Mouse (Mus musculus) limb, embryonic 15.5 days (tissue): ENCODE measurements around the gene Pcyox1. TPM values are rescaled to one million over a fixed set of nuclear protein-coding genes. Genes with fewer than 3 reads are reported as not detected.
A peak's percentile ranks its signal among the peaks of the same experiment; 100 is the strongest.
"Not testable (repeated sequence)": the region's sequence is repeated elsewhere in the genome, so short reads cannot be mapped to it uniquely, and the experiment has no call there.

Source experiments
- ATAC-seq: fragments of 200-750 bp; cut with Nextera tagmentation; 2 replicates; pipeline ENCODE4 v1.8.0; 2017; ENCODE audit warnings: low read depth, moderate TSS enrichment; ENCODE audit not compliant: insufficient number of reproducible peaks, low FRiP score, low TSS enrichment
- H3K27ac ChIP-seq: fragments of 300-500 bp; sonication (generic); 2 replicates; pipeline ENCODE4 v1.5.1; 2015; ENCODE audit warnings: moderate library complexity, mild to moderate bottlenecking, inconsistent platforms
- H3K27me3 ChIP-seq: fragments of 300-500 bp; sonication (generic); 2 replicates; pipeline ENCODE4 v1.6.1; 2015; ENCODE audit warnings: inconsistent platforms
- H3K36me3 ChIP-seq: fragments of 300-500 bp; sonication (generic); 2 replicates; pipeline ENCODE4 v1.6.1; 2015; ENCODE audit warnings: inconsistent platforms
- H3K4me1 ChIP-seq: fragments of 300-500 bp; sonication (generic); 2 replicates; pipeline ENCODE4 v1.6.1; 2015; ENCODE audit warnings: inconsistent platforms
- H3K4me2 ChIP-seq: fragments of 300-500 bp; sonication (generic); 2 replicates; pipeline ENCODE4 v1.6.1; 2015; ENCODE audit warnings: mild to moderate bottlenecking, inconsistent platforms
- H3K4me3 ChIP-seq: fragments of 300-500 bp; sonication (generic); 2 replicates; pipeline ENCODE4 v1.5.1; 2015; ENCODE audit warnings: mild to moderate bottlenecking, inconsistent platforms
- H3K9ac ChIP-seq: fragments of 300-500 bp; sonication (generic); 2 replicates; pipeline ENCODE4 v1.6.1; 2015; ENCODE audit warnings: inconsistent platforms
- H3K9me3 ChIP-seq: fragments of 300-500 bp; sonication (generic); 2 replicates; pipeline ENCODE4 v1.6.1; 2016; ENCODE audit warnings: inconsistent platforms
- WGBS: fragments of 180-500 bp; shearing (Covaris S2); methylation state at CpG from one replicate; pipeline ENCODE4 v1.1.7; 2015; 5-methylcytosine and 5-hydroxymethylcytosine counted together
- polyA plus RNA-seq: library from polyadenylated mRNA; unstranded; fragments of >200 nt; fragmentation: Nextera tagmentation; extraction: Ambion mirVana; gene quantifications from 2 replicates; pipeline ENCODE4 v1.2.1, GENCODE M21; 2015

The Pcyox1 gene
- polyA plus RNA-seq, 1 experiment from 2014 or later: 121 TPM

- Histone ChIP-seq H3K4me2 (peak overlapping the region; percentile 70), H3K4me3 (0 out of 2 replicates have a peak overlapping the region, but pooled peaks have one; percentile 96), H3K9ac (no peak overlapping the region)
These were observed 1.9 kb downstream of the Pcyox1 start for GRCm38 (mm10) chr6:86395021-86395420.

GRCm38 (mm10) chr6:86394078-86394720, 2.8 kb downstream of the Pcyox1 start:
- Histone ChIP-seq H3K4me1 (peaks cover 18% of the 10 kb centered on the region), H3K4me3 (no peak overlapping the region), H3K27me3 (no peaks in the 10 kb centered on the region), H3K9me3 (no peaks in the 10 kb centered on the region), H3K36me3 (peaks cover 33% of the 10 kb centered on the region), H3K9ac (no peak overlapping the region), H3K27ac (no peak overlapping the region), H3K4me2 (no peak overlapping the region)
- 83% methylated on average over 17 of the region's 17 CpGs for WGBS
- ATAC-seq: no peak

More at GRCm38 (mm10) chr6:86395021-86395420, 1.9 kb downstream of the Pcyox1 start:
- Histone ChIP-seq H3K36me3 (peaks cover 25% of the 10 kb centered on the region), H3K27ac (peak overlapping the region; percentile 43; the same call in 1 of the 2 replicates), H3K9me3 (no peaks in the 10 kb centered on the region), H3K4me1 (peaks cover 18% of the 10 kb centered on the region), H3K27me3 (no peaks in the 10 kb centered on the region)
- ATAC-seq: no peak
- 70% methylated on average over 9 of the region's 9 CpGs for WGBS

- no peak overlapping the region for H3K9ac ChIP-seq
- peaks cover 43% of the 10 kb centered on the region for H3K36me3 ChIP-seq
- ATAC-seq: no peak
- no peak overlapping the region for H3K4me2 ChIP-seq
- no peak overlapping the region for H3K4me3 ChIP-seq
- no peaks in the 10 kb centered on the region for H3K9me3 ChIP-seq
- 88% methylated on average over 1 of the region's 1 CpGs for WGBS
- peaks cover 18% of the 10 kb centered on the region for H3K4me1 ChIP-seq
- no peaks in the 10 kb centered on the region for H3K27me3 ChIP-seq
- no peak overlapping the region for H3K27ac ChIP-seq
These were observed 3.8 kb downstream of the Pcyox1 start for GRCm38 (mm10) chr6:86393187-86393586.

- Histone ChIP-seq H3K4me3 (no peak overlapping the region), H3K36me3 (peaks cover 55% of the 10 kb centered on the region), H3K9ac (no peak overlapping the region), H3K4me1 (peaks cover 12% of the 10 kb centered on the region), H3K27me3 (no peaks in the 10 kb centered on the region), H3K27ac (no peak overlapping the region), H3K9me3 (no peaks in the 10 kb centered on the region), H3K4me2 (no peak overlapping the region)
- WGBS: 95% methylated on average over 5 of the region's 5 CpGs
- ATAC-seq: no peak
These were observed 5.6 kb downstream of the Pcyox1 start for GRCm38 (mm10) chr6:86391326-86391725.

GRCm38 (mm10) chr6:86388461-86388860, 8.5 kb downstream of the Pcyox1 start:
- Histone ChIP-seq H3K9me3 (no peaks in the 10 kb centered on the region), H3K27me3 (no peaks in the 10 kb centered on the region), H3K27ac (no peak overlapping the region), H3K4me1 (no peaks in the 10 kb centered on the region), H3K36me3 (peaks cover 60% of the 10 kb centered on the region), H3K4me2 (no peak overlapping the region), H3K4me3 (no peak overlapping the region), H3K9ac (no peak overlapping the region)
- ATAC-seq: no peak
- 80% methylated on average over 18 of the region's 18 CpGs for WGBS

- H3K27ac ChIP-seq: no peak overlapping the region
- ATAC-seq: no peak
- no peaks in the 10 kb centered on the region for H3K9me3 ChIP-seq
- no peak overlapping the region for H3K4me2 ChIP-seq
- peaks cover 58% of the 10 kb centered on the region for H3K36me3 ChIP-seq
- H3K4me1 ChIP-seq: no peaks in the 10 kb centered on the region
- WGBS: 87% methylated on average over 12 of the region's 12 CpGs
- no peaks in the 10 kb centered on the region for H3K27me3 ChIP-seq
- no peak overlapping the region for H3K4me3 ChIP-seq
- H3K9ac ChIP-seq: no peak overlapping the region
These were observed 9.6 kb downstream of the Pcyox1 start for GRCm38 (mm10) chr6:86387313-86387712.

GRCm38 (mm10) chr6:86385362-86386104, 11.4 kb downstream of the Pcyox1 start:
- Histone ChIP-seq H3K4me2 (no peak overlapping the region), H3K4me1 (no peaks in the 10 kb centered on the region), H3K27ac (no peak overlapping the region), H3K9ac (no peak overlapping the region), H3K9me3 (no peaks in the 10 kb centered on the region), H3K27me3 (no peaks in the 10 kb centered on the region), H3K4me3 (no peak overlapping the region), H3K36me3 (peaks cover 40% of the 10 kb centered on the region)
- WGBS: 89% methylated on average over 5 of the region's 5 CpGs
- ATAC-seq: no peak

- Histone ChIP-seq H3K27ac (no peak overlapping the region), H3K4me3 (no peak overlapping the region), H3K4me2 (no peak overlapping the region), H3K36me3 (peaks cover 35% of the 10 kb centered on the region), H3K4me1 (no peaks in the 10 kb centered on the region), H3K9me3 (no peaks in the 10 kb centered on the region), H3K9ac (no peak overlapping the region), H3K27me3 (no peaks in the 10 kb centered on the region)
- 48% methylated on average over 4 of the region's 4 CpGs for WGBS
- ATAC-seq: no peak
These were observed 12.3 kb downstream of the Pcyox1 start for GRCm38 (mm10) chr6:86384692-86385091.

- Histone ChIP-seq H3K9me3 (no peaks in the 10 kb centered on the region), H3K4me2 (no peak overlapping the region), H3K27ac (no peak overlapping the region), H3K27me3 (no peaks in the 10 kb centered on the region), H3K4me3 (no peak overlapping the region), H3K4me1 (no peaks in the 10 kb centered on the region), H3K36me3 (peaks cover 35% of the 10 kb centered on the region), H3K9ac (no peak overlapping the region)
- no peak for ATAC-seq
- WGBS: 45% methylated on average over 16 of the region's 16 CpGs
These were observed 13.6 kb downstream of the Pcyox1 start for GRCm38 (mm10) chr6:86383370-86383769.

GRCm38 (mm10) chr6:86382551-86382950, 14.4 kb downstream of the Pcyox1 start:
- Histone ChIP-seq H3K27me3 (no peaks in the 10 kb centered on the region), H3K36me3 (peaks cover 36% of the 10 kb centered on the region), H3K4me1 (no peaks in the 10 kb centered on the region), H3K27ac (no peak overlapping the region), H3K9me3 (no peaks in the 10 kb centered on the region), H3K9ac (no peak overlapping the region), H3K4me3 (no peak overlapping the region), H3K4me2 (no peak overlapping the region)
- ATAC-seq: no peak

- 71% methylated on average over 8 of the region's 8 CpGs for WGBS
- not testable (repeated sequence) for H3K9me3 ChIP-seq, ATAC-seq, H3K4me1 ChIP-seq, H3K4me3 ChIP-seq, H3K9ac ChIP-seq, H3K4me2 ChIP-seq, H3K27ac ChIP-seq, H3K27me3 ChIP-seq
- H3K36me3 ChIP-seq: peaks cover 41% of the 10 kb centered on the region
These were observed 16.8 kb downstream of the Pcyox1 start for GRCm38 (mm10) chr6:86380112-86380511.

GRCm38 (mm10) chr6:86378341-86378740, 18.6 kb downstream of the Pcyox1 start:
- Histone ChIP-seq H3K27ac (no peak overlapping the region), H3K9me3 (no peaks in the 10 kb centered on the region), H3K27me3 (no peaks in the 10 kb centered on the region), H3K4me2 (no peak overlapping the region), H3K9ac (no peak overlapping the region), H3K36me3 (peaks cover 41% of the 10 kb centered on the region), H3K4me3 (no peak overlapping the region), H3K4me1 (no peaks in the 10 kb centered on the region)
- ATAC-seq: no peak
- 89% methylated on average over 3 of the region's 3 CpGs for WGBS
